12 mouse cellular contexts compared by ENCODE assay signal in genomic region chr11:107014020-107014585, GRCm38 (mm10). TPM values are rescaled to one million over a fixed set of nuclear protein-coding genes. Genes with fewer than 3 reads are reported as not detected.
DNase-seq lines count a peak whose midpoint lies in the region; ATAC-seq and TF ChIP-seq lines count a peak whose summit lies in the region.
"Had no signal": no experiment of that assay in that cellular context is flagged by ENCODE, and none has a peak within 500 bp of the region (broad histone marks: within the 10 kb centered on the region; RNA-seq: fewer than 3 reads in every experiment).

No protein-coding gene starts in this region.

- no peaks in the 10 kb centered on the region for H3K9me3 ChIP-seq in ES-E14 (ENCODE audit: control insufficient read depth, insufficient read depth, low read depth, low read length)
- no peaks in the 10 kb centered on the region for H3K9me3 ChIP-seq in liver, embryonic 15.5 days (replicated peaks)
- H3K9me3 ChIP-seq: embryonic facial prominence, embryonic 13.5 days; forebrain, embryonic 13.5 days had no signal

- no peak for DNase-seq in layer of hippocampus, adult 2 months (ENCODE audit: low spot score in 2 of 2)
- DNase-seq in layer of hippocampus, adult 9-11 months = no peak
- DNase-seq in B cell, adult 2 months = peak; percentile 34 to 45
- DNase-seq in ES-E14 (ENCODE audit: low read depth, low spot score) = no peak
- no peak for DNase-seq in left cerebral cortex, postnatal 36 days (ENCODE audit: low spot score in 2 of 2)
- DNase-seq: kidney, adult 9 months; layer of hippocampus, postnatal 36 days had no signal

- no peak for ATAC-seq in liver, embryonic 15.5 days (ENCODE audit: insufficient read depth)
- no peak for ATAC-seq in activated CD4-positive, CD25-positive, alpha-beta regulatory T cell, adult 4 months
- ATAC-seq: forebrain, embryonic 13.5 days had no signal

- H3K27me3 ChIP-seq in liver, embryonic 15.5 days = peaks cover 5% of the 10 kb centered on the region; the same call in 1 of the 2 replicates
- H3K27me3 ChIP-seq: embryonic facial prominence, embryonic 13.5 days; forebrain, embryonic 13.5 days had no signal

- intact Hi-C loops in left cerebral cortex, postnatal 36 days (cut with DNase I) = no loop called here

- peaks cover 0 to 5% of the 10 kb centered on the region in 2 experiments; a peak in 1 of 4 replicates for H3K4me1 ChIP-seq in ES-E14 (ENCODE audit: control insufficient read depth in 2 of 2, insufficient read depth in 2 of 2, low read length in 2 of 2, poor library complexity in 1 of 2)
- peaks cover 20% of the 10 kb centered on the region for H3K4me1 ChIP-seq in liver, embryonic 15.5 days (replicated peaks)

- WGBS in liver, embryonic 15.5 days (ENCODE audit: insufficient replicate concordance) = 74% methylated on average over 11 of the region's 11 CpGs

- H3K27ac ChIP-seq in layer of hippocampus, adult 2 months = no peak overlapping the region
- H3K27ac ChIP-seq in ES-E14 (ENCODE audit: insufficient read depth, low read depth, low read length, poor library complexity, severe bottlenecking) = no peak overlapping the region; the same call in 1 of the 2 replicates
- no peak overlapping the region for H3K27ac ChIP-seq in liver, embryonic 15.5 days (replicated peaks)
- H3K27ac ChIP-seq: embryonic facial prominence, embryonic 13.5 days; forebrain, embryonic 13.5 days; hindbrain, embryonic 10.5 days had no signal

- no peak overlapping the region; the same call in 1 of the 2 replicates for H3K4me3 ChIP-seq in layer of hippocampus, adult 2 months
- peak overlapping the region in 1 of 2 experiments; percentile 46; a peak in 2 of 4 replicates for H3K4me3 ChIP-seq in ES-E14 (ENCODE audit: insufficient read depth in 1 of 2, low read depth in 1 of 2, low read length in 2 of 2, poor library complexity in 1 of 2, severe bottlenecking in 1 of 2)
- H3K4me3 ChIP-seq in liver, embryonic 15.5 days (replicated peaks) = no peak overlapping the region
- H3K4me3 ChIP-seq: embryonic facial prominence, embryonic 13.5 days; forebrain, embryonic 13.5 days; hindbrain, embryonic 10.5 days had no signal

- in situ Hi-C loops in ES-E14 (cut with MboI; ENCODE audit: low sequenced_read_pairs in 2 of 2, unreplicated experiment in 2 of 2) = no loop called here

- H3K36me3 ChIP-seq in ES-E14 (ENCODE audit: control insufficient read depth, insufficient read depth, low read length, poor library complexity, severe bottlenecking) = no peaks in the 10 kb centered on the region
- H3K36me3 ChIP-seq in liver, embryonic 15.5 days (replicated peaks) = no peaks in the 10 kb centered on the region
- H3K36me3 ChIP-seq: embryonic facial prominence, embryonic 13.5 days; hindbrain, embryonic 10.5 days had no signal

- peak overlapping the region; percentile 53; the same call in 1 of the 2 replicates for H3K9ac ChIP-seq in ES-E14 (ENCODE audit: insufficient read depth, low read depth, low read length, poor library complexity, severe bottlenecking)
- no peak overlapping the region for H3K9ac ChIP-seq in liver, embryonic 15.5 days
- H3K9ac ChIP-seq: embryonic facial prominence, embryonic 13.5 days; forebrain, embryonic 13.5 days had no signal

- H3K4me2 ChIP-seq in liver, embryonic 15.5 days = peak overlapping the region; percentile 42; the same call in 1 of the 2 replicates
- H3K4me2 ChIP-seq: embryonic facial prominence, embryonic 13.5 days; forebrain, embryonic 13.5 days had no signal

- peak; percentile 48 for TF ChIP-seq CTCF in layer of hippocampus, adult 2 months (conservative IDR thresholded peaks at IDR 0.05)

TF ChIP-seq in ES-E14, 5 proteins besides CTCF, POLR2A, EP300 and RAD21:
- TF ChIP-seq ZNF384 (IDR thresholded peaks at IDR 0.05; ENCODE audit: low read depth, low read length) (peak; percentile 87), ZC3H11A (IDR thresholded peaks at IDR 0.05; ENCODE audit: borderline replicate concordance, low read depth, low read length) (no peak)

RNA-seq across cellular contexts. Expression of gene 1810010H24Rik, which starts 11.4 kb away (rescaled TPM):
- total RNA-seq in layer of hippocampus, adult 2 months (2021) = 1 to 10 TPM; 3.1 to 3.5 TPM
- total RNA-seq in ES-E14 (2012; rRNA removed) = 3.6 and 5.7 TPM in 2 replicates
- polyA plus RNA-seq in liver, embryonic 15.5 days (2015; fragmentation: Nextera tagmentation; extraction: Ambion mirVana) = 4.5 and 5.6 TPM in 2 replicates
- polyA plus RNA-seq in activated CD4-positive, CD25-positive, alpha-beta regulatory T cell, adult 4 months (2017; shearing (Covaris generic)) = 1 to 10 TPM in 1 of 2 experiments, under 1 TPM in 1; 0.46 to 1.5 TPM
- 1 to 10 TPM; 3.7 to 4.0 TPM for total RNA-seq in left cerebral cortex, postnatal 36 days (2021)

RNA-seq across cellular contexts. Expression of gene Kpna2, which starts 14.8 kb away (rescaled TPM):
- total RNA-seq in layer of hippocampus, adult 2 months (2021) = 10 to 100 TPM; 17.7 to 19.1 TPM
- total RNA-seq in ES-E14 (2012; rRNA removed) = 212 and 245 TPM in 2 replicates
- polyA plus RNA-seq in liver, embryonic 15.5 days (2015; fragmentation: Nextera tagmentation; extraction: Ambion mirVana) = 246 and 250 TPM in 2 replicates
- 100 to 1,000 TPM; 202 to 218 TPM for polyA plus RNA-seq in activated CD4-positive, CD25-positive, alpha-beta regulatory T cell, adult 4 months (2017; shearing (Covaris generic))
- total RNA-seq in left cerebral cortex, postnatal 36 days (2021) = 10 to 100 TPM; 23.0 to 34.0 TPM

Comparison
In these comparisons a context has a peak if more than half of its experiments do, and no peak if none do; other contexts are left out.
1. DNase-seq: peak in B cell, adult 2 months (2 of 2); none in layer of hippocampus, adult 2 months (0 of 2), layer of hippocampus, adult 9-11 months (single experiment), ES-E14 (single experiment) and left cerebral cortex, postnatal 36 days (0 of 2).